19 mouse cellular contexts compared by ENCODE assay signal in genomic region chr19:38337332-38337731, GRCm38 (mm10).
"Had no signal": no experiment of that assay in that cellular context is flagged by ENCODE, and none has a peak within 500 bp of the region (broad histone marks: within the 10 kb centered on the region; RNA-seq: fewer than 3 reads in every experiment).

No protein-coding gene starts in this region.

- DNase-seq: kidney, postnatal 10 days; kidney, postnatal 36 days; lung, adult 18-20 months; lung, postnatal 10 days; lung, postnatal 36 days; retina, postnatal 1 day; right cerebral cortex, postnatal 25 days; thymus, adult 2 months; thymus, postnatal 14 days had no signal

- H3K27me3 ChIP-seq: liver, embryonic 15.5 days; lung, embryonic 15.5 days; megakaryocyte, embryonic 14.5 days; midbrain, embryonic 13.5 days; neural tube, embryonic 13.5 days had no signal

- H3K4me3 ChIP-seq: liver, embryonic 15.5 days; lung, embryonic 15.5 days; megakaryocyte, embryonic 14.5 days; midbrain, embryonic 10.5 days; midbrain, embryonic 13.5 days; myocyte; neural tube, embryonic 13.5 days had no signal

- H3K9me3 ChIP-seq: liver, embryonic 15.5 days; lung, embryonic 15.5 days; megakaryocyte, embryonic 14.5 days; midbrain, embryonic 10.5 days; midbrain, embryonic 13.5 days; neural tube, embryonic 13.5 days had no signal

- H3K36me3 ChIP-seq: liver, embryonic 15.5 days; lung, embryonic 15.5 days; midbrain, embryonic 10.5 days; midbrain, embryonic 13.5 days; neural tube, embryonic 13.5 days had no signal

- H3K9ac ChIP-seq: liver, embryonic 15.5 days; lung, embryonic 15.5 days; midbrain, embryonic 13.5 days; neural tube, embryonic 13.5 days had no signal

- H3K27ac ChIP-seq: liver, embryonic 15.5 days; lung, embryonic 15.5 days; midbrain, embryonic 10.5 days; midbrain, embryonic 13.5 days; neural tube, embryonic 13.5 days had no signal

- H3K4me2 ChIP-seq: liver, embryonic 11.5 days; liver, embryonic 15.5 days; lung, embryonic 15.5 days; midbrain, embryonic 13.5 days; neural tube, embryonic 13.5 days had no signal

- H3K4me1 ChIP-seq: liver, embryonic 15.5 days; lung, embryonic 15.5 days; megakaryocyte, embryonic 14.5 days; midbrain, embryonic 10.5 days; midbrain, embryonic 13.5 days; neural tube, embryonic 13.5 days had no signal

- ATAC-seq: hindbrain, embryonic 16.5 days; midbrain, embryonic 13.5 days; midbrain, embryonic 16.5 days had no signal
